Mouse (Mus musculus) embryonic fibroblast, embryonic 13.5 days (primary cell): ENCODE results near the gene Tmem132b.

Source experiments
- CTCF ChIP-seq: IDR thresholded peaks from 2 replicates; pipeline ENCODE4 v1.5.1; 2011; ENCODE audit warnings: mild to moderate bottlenecking, control low read depth, low read length, moderate library complexity, borderline replicate concordance; ENCODE audit not compliant: insufficient read depth
- POLR2A ChIP-seq: IDR thresholded peaks from 2 replicates; pipeline ENCODE4 v1.6.1; 2011; ENCODE audit warnings: low read depth, mild to moderate bottlenecking, control low read depth, low read length, moderate library complexity

GRCm38 (mm10) chr5:125609968-125610367 is 78.4 kb downstream of the Tmem132b start:
- TF ChIP-seq POLR2A (no peak), CTCF (no peak)
